Mouse (Mus musculus) liver, postnatal 0 days (tissue): ENCODE results near the gene Kif14. TPM values are rescaled to one million over a fixed set of nuclear protein-coding genes. Genes with fewer than 3 reads are reported as not detected.
A peak's percentile ranks its signal among the peaks of the same experiment; 100 is the strongest.

Source experiments
- ATAC-seq: fragments of 200-750 bp; cut with Nextera tagmentation; 2 replicates; pipeline ENCODE4 v1.8.0; 2017; ENCODE audit warnings: mild to moderate bottlenecking, moderate library complexity
- DNase-seq: peaks from one replicate; pipeline ENCODE4 v3.0.0-alpha.2; 2016
- H3K27ac ChIP-seq: fragments of 300-500 bp; sonication (generic); 2 replicates; pipeline ENCODE4 v1.5.1; 2014; ENCODE audit warnings: antibody characterized with exemption, moderate library complexity, mild to moderate bottlenecking, low read depth
- H3K27me3 ChIP-seq: fragments of 300-500 bp; sonication (generic); 2 replicates; pipeline ENCODE4 v1.6.1; 2014; ENCODE audit warnings: low read length, control low read depth, mixed read lengths; ENCODE audit not compliant: insufficient read depth
- H3K36me3 ChIP-seq: fragments of 300-500 bp; sonication (generic); replicated peaks from 2 replicates; pipeline ENCODE4 v1.6.1; 2014; ENCODE audit warnings: mild to moderate bottlenecking, control low read depth, low read length, moderate library complexity, mixed read lengths; ENCODE audit not compliant: insufficient read depth
- H3K4me1 ChIP-seq: fragments of 300-500 bp; sonication (generic); 2 replicates; pipeline ENCODE4 v1.6.1; 2014; ENCODE audit warnings: antibody characterized with exemption, mild to moderate bottlenecking, control low read depth; ENCODE audit not compliant: insufficient read depth
- H3K4me2 ChIP-seq: fragments of 300-500 bp; sonication (generic); 2 replicates; pipeline ENCODE4 v1.6.1; 2014; ENCODE audit warnings: low read depth, mild to moderate bottlenecking, low read length, moderate library complexity, mixed read lengths
- H3K4me3 ChIP-seq: fragments of 300-500 bp; sonication (generic); 2 replicates; pipeline ENCODE4 v1.5.1; 2014; ENCODE audit warnings: low read depth, low read length
- H3K9ac ChIP-seq: fragments of 300-500 bp; sonication (generic); replicated peaks from 2 replicates; pipeline ENCODE4 v1.6.1; 2014; ENCODE audit warnings: mild to moderate bottlenecking, moderate library complexity
- H3K9me3 ChIP-seq: fragments of 300-500 bp; sonication (generic); 2 replicates; pipeline ENCODE4 v1.6.1; 2016; ENCODE audit warnings: mild to moderate bottlenecking, control low read depth, low read length, mixed read lengths
- CTCF ChIP-seq: sonication (generic); IDR thresholded peaks from 2 replicates; pipeline ENCODE4 v1.5.1; 2016; ENCODE audit warnings: antibody characterized with exemption, low read depth
- EP300 ChIP-seq: IDR thresholded peaks from 2 replicates; pipeline ENCODE4 v1.6.1; 2016; ENCODE audit warnings: antibody characterized with exemption, low read depth, mild to moderate bottlenecking
- WGBS: fragments of 180-500 bp; shearing (Covaris S2); extraction: QIAGEN DNeasy Blood & Tissue Kit; methylation state at CpG from one replicate; pipeline ENCODE4 v1.1.7; 2014; ENCODE audit not compliant: insufficient replicate concordance; 5-methylcytosine and 5-hydroxymethylcytosine counted together
- polyA plus RNA-seq: library from polyadenylated mRNA; unstranded; fragments of >200 nt; fragmentation: Nextera tagmentation; extraction: Ambion mirVana; gene quantifications from 2 replicates; pipeline ENCODE4 v1.2.1, GENCODE M21; 2015

The Kif14 gene
- polyA plus RNA-seq, 1 experiment from 2014 or later = 2.3 TPM

DNA sequence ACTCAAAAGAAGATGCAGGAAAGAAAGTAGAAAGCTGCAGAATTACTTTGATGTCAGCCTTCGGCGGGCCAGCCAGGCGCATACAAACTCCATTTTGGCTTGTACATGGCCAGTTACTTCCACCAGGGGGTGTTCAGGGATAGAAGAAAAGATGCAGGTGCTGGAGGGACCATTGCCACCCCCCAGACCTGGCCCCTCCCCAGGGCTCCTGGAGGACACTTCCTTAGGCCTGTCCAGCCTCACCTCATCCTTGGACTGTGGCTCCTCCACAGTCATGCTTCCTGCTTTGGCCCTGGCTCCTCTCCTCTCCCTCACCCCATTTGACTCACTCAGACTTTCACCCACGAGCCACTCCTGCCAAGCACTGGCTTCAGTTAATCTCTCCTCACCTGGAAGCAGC, 98.8 kb downstream of the Kif14 start:
- ATAC-seq (no peak), DNase-seq (no peak)
- no peak overlapping the region for H3K4me2 ChIP-seq
- WGBS = 76% methylated on average over 4 of the region's 4 CpGs
- H3K36me3 ChIP-seq = no peaks in the 10 kb centered on the region
- TF ChIP-seq CTCF (peak; percentile 39), EP300 (no peak)
- no peak overlapping the region for H3K27ac ChIP-seq
- H3K4me3 ChIP-seq = no peak overlapping the region
- H3K27me3 ChIP-seq = no peaks in the 10 kb centered on the region
- H3K4me1 ChIP-seq = no peaks in the 10 kb centered on the region
- H3K9ac ChIP-seq = no peak overlapping the region
- no peaks in the 10 kb centered on the region for H3K9me3 ChIP-seq

DNA sequence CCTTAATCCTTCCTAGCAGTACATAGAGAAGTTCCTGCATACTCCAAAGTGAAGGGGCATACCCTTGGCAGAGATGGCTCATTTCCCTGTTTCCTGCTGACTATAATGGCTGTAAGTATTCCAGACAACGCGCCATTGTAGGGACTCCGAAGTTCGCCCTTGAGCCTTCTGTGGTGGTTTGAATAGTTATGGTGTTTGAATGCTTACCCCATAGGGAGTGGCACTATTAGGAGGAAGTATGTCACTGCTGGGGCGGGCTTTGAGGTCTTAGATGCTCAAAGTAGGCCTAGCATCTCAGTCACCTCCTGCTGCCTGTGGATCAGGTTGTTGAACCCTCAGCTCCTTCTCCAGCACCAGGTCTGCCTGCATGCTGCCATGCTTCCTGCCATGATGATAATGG, 100.2 kb downstream of the Kif14 start:
- DNase-seq (no peak), ATAC-seq (no peak)
- TF ChIP-seq CTCF (no peak), EP300 (no peak)
- no peaks in the 10 kb centered on the region for H3K36me3 ChIP-seq
- H3K4me1 ChIP-seq = no peaks in the 10 kb centered on the region
- no peak overlapping the region for H3K27ac ChIP-seq
- H3K4me2 ChIP-seq = no peak overlapping the region
- H3K27me3 ChIP-seq = no peaks in the 10 kb centered on the region
- no peaks in the 10 kb centered on the region for H3K9me3 ChIP-seq
- H3K4me3 ChIP-seq = no peak overlapping the region
- WGBS = 87% methylated on average over 5 of the region's 5 CpGs
- H3K9ac ChIP-seq = no peak overlapping the region

DNA sequence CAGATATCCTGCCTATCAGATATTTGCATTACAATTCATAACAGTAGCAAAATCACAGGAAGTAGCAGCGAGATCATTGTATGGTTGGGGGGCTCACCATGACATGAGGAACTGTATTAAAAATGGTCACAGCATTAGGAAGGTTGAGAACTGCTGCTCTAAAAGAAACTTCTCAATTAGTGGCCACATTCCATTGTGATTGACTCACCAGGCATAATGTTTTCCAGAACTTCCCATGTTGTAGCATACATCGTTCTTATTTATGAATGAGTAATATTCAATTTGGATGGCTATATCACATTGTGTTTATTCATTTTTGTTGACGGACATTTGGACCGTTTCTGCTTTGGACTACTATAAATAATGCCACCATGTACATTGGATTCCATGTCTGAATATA, 101.5 kb downstream of the Kif14 start:
- no peaks in the 10 kb centered on the region for H3K36me3 ChIP-seq
- H3K4me1 ChIP-seq = no peaks in the 10 kb centered on the region
- no peak overlapping the region for H3K4me3 ChIP-seq
- H3K4me2 ChIP-seq = no peak overlapping the region
- DNase-seq (no peak), ATAC-seq (no peak)
- no peaks in the 10 kb centered on the region for H3K9me3 ChIP-seq
- WGBS = 82% methylated on average over 4 of the region's 4 CpGs
- no peak overlapping the region for H3K27ac ChIP-seq
- no peaks in the 10 kb centered on the region for H3K27me3 ChIP-seq
- H3K9ac ChIP-seq = no peak overlapping the region
- no peak for TF ChIP-seq EP300
- TF ChIP-seq CTCF = no peak

DNA sequence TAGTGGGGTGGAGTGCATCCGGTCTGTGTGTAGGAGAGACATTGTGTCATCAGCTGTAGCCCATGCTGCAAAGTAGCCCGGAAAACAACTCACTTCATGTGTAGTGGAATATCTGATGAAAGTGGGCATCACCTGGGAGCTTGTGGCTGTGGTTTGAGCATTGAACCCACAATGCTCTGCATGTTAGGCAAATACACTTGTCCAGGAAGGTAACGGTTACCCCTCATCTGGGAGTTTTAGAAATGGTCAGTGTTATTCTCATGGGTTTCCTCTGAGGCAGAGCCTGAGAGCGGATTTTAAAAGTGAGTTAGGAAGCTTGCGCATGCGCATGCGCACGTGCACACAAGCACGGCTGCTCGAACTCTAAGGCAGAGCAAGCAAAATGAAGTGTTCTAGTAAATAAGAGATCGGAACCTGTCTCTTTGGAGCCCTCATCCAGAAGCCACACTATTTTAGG, 102.6 kb downstream of the Kif14 start:
- ATAC-seq (no peak), DNase-seq (no peak)
- no peak for TF ChIP-seq CTCF
- TF ChIP-seq EP300 = no peak
- Histone ChIP-seq H3K4me2 (no peak overlapping the region), H3K27me3 (no peaks in the 10 kb centered on the region), H3K27ac (no peak overlapping the region), H3K9ac (no peak overlapping the region), H3K9me3 (no peaks in the 10 kb centered on the region), H3K4me1 (no peaks in the 10 kb centered on the region), H3K36me3 (no peaks in the 10 kb centered on the region), H3K4me3 (no peak overlapping the region)
- 84% methylated on average over 11 of the region's 11 CpGs for WGBS

DNA sequence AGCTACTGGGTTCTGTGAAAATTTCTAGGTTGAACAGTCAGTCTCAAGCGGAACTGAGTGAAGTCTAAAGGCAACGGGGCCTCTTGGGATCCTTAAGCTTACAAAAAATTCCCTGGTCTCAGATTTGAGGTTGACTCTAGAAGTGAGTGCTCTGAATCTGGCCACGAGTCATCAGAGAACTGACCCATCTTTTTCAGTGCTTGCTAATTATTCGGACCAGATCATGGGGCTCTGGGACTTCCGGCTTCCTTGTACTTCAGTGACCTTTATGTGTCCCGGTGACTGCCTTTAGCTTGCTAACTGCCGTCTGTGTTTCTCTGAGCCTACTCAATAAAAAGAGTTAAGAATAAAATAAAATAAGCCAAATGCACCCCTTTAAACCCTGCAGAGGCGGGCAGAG, 103.1 kb downstream of the Kif14 start:
- TF ChIP-seq EP300 (no peak), CTCF (no peak)
- Histone ChIP-seq H3K27me3 (no peaks in the 10 kb centered on the region), H3K4me1 (no peaks in the 10 kb centered on the region), H3K4me2 (no peak overlapping the region), H3K36me3 (no peaks in the 10 kb centered on the region), H3K27ac (no peak overlapping the region), H3K9me3 (no peaks in the 10 kb centered on the region), H3K4me3 (no peak overlapping the region), H3K9ac (no peak overlapping the region)
- WGBS = 75% methylated on average over 8 of the region's 8 CpGs
- ATAC-seq (peak; percentile 29; the same call in 1 of the 2 replicates), DNase-seq (no peak)

DNA sequence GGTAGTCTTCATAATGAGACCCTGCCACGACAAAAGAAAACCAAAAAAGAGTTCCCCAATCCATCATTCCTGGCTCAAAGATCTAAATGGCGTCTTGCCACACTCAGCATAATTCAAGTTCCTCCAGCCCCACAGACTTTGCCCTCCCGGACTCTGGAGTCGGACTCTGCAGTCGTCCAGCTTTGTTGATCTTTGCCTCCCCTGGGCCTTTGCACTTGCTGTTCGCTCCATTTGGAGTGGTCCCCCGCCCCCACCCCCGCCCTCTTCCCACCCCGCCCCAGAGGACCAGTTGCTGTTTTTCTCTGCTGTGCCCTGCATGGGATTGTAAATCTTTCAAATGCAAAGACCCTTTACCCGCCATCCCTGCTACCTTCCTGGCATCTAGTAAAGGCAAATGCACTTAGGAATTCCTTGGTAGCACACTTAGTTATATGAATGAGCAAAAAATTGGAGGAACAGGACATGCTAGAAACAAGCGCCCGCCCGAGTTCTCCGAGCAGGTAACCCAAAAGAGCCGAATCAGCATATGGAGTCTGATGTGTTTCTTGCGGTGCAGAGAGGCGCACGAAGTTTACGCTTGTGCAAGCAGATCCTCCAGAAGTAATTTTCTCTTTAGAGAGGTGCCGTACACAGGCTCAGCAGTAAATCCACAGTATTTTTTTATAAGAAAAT, 103.6 kb downstream of the Kif14 start:
- Histone ChIP-seq H3K27me3 (no peaks in the 10 kb centered on the region), H3K4me2 (peak overlapping the region; percentile 24), H3K36me3 (no peaks in the 10 kb centered on the region), H3K4me3 (no peak overlapping the region), H3K9ac (no peak overlapping the region), H3K9me3 (no peaks in the 10 kb centered on the region), H3K4me1 (no peaks in the 10 kb centered on the region), H3K27ac (peak overlapping the region; percentile 29; the same call in 1 of the 2 replicates)
- TF ChIP-seq CTCF (no peak), EP300 (no peak)
- ATAC-seq = no peak
- no peak for DNase-seq
- WGBS = 54% methylated on average over 20 of the region's 20 CpGs

DNA sequence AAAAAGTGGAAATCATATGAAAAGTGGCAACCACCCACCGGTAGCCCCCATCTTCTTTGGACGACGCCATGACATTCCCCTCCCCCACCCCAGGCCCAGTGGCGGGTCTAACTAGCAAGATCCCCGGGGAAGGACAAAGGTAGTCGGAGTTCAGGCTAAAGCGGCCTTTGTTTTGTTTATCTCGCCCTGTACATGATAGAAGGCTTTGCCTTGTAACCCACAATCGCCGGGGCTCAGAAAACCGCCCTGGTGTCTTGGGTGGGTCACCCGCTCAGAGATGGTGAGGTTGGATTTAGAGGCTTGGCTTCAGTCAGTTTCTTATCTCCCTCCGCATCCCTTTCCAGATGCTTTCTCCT, 104.1 kb downstream of the Kif14 start:
- Histone ChIP-seq H3K36me3 (no peaks in the 10 kb centered on the region), H3K4me2 (peak overlapping the region; percentile 24), H3K27me3 (no peaks in the 10 kb centered on the region), H3K4me1 (no peaks in the 10 kb centered on the region), H3K4me3 (no peak overlapping the region), H3K9ac (no peak overlapping the region), H3K9me3 (no peaks in the 10 kb centered on the region), H3K27ac (peak overlapping the region; percentile 29; the same call in 1 of the 2 replicates)
- no peak for TF ChIP-seq EP300
- no peak for TF ChIP-seq CTCF
- no peak for DNase-seq
- 22% methylated on average over 13 of the region's 13 CpGs for WGBS
- no peak for ATAC-seq
